Mouse (Mus musculus) stomach, postnatal 0 days (tissue): ENCODE data around the gene Arhgef38. TPM values are rescaled to one million over a fixed set of nuclear protein-coding genes. Genes with fewer than 3 reads are reported as not detected.

Source experiments
- ATAC-seq: fragments of 200-750 bp; cut with Nextera tagmentation; 2 replicates; pipeline ENCODE4 v1.8.0; 2017; ENCODE audit not compliant: low FRiP score, low TSS enrichment
- DNase-seq: peaks from one replicate; pipeline ENCODE4 v3.0.0-alpha.2; 2016; ENCODE audit warnings: low spot score
- H3K27ac ChIP-seq: fragments of 300-500 bp; sonication (generic); replicated peaks from 2 replicates; pipeline ENCODE4 v1.5.1; 2014; ENCODE audit warnings: mild to moderate bottlenecking, control low read depth
- H3K27me3 ChIP-seq: fragments of 300-500 bp; sonication (generic); 2 replicates; pipeline ENCODE4 v1.6.1; 2014; ENCODE audit warnings: low read length; ENCODE audit not compliant: control insufficient read depth, insufficient read depth
- H3K36me3 ChIP-seq: fragments of 300-500 bp; sonication (generic); 2 replicates; pipeline ENCODE4 v1.6.1; 2014; ENCODE audit warnings: low read length, mixed read lengths; ENCODE audit not compliant: control insufficient read depth, insufficient read depth
- H3K4me1 ChIP-seq: fragments of 300-500 bp; sonication (generic); replicated peaks from 2 replicates; pipeline ENCODE4 v1.6.1; 2014; ENCODE audit warnings: antibody characterized with exemption; ENCODE audit not compliant: control insufficient read depth, insufficient read depth
- H3K4me2 ChIP-seq: fragments of 300-500 bp; sonication (generic); replicated peaks from 2 replicates; pipeline ENCODE4 v1.6.1; 2014; ENCODE audit warnings: low read depth, mild to moderate bottlenecking, control low read depth, moderate library complexity
- H3K4me3 ChIP-seq: fragments of 300-500 bp; sonication (generic); 2 replicates; pipeline ENCODE4 v1.5.1; 2014; ENCODE audit warnings: low read depth, low read length, control low read depth
- H3K9ac ChIP-seq: fragments of 300-500 bp; sonication (generic); 2 replicates; pipeline ENCODE4 v1.6.1; 2014; ENCODE audit warnings: mild to moderate bottlenecking, low read length, control low read depth, mixed read lengths
- H3K9me3 ChIP-seq: fragments of 300-500 bp; sonication (generic); 2 replicates; pipeline ENCODE4 v1.6.1; 2016; ENCODE audit warnings: low read length; ENCODE audit not compliant: control insufficient read depth
- CTCF ChIP-seq: IDR thresholded peaks from 2 replicates; pipeline ENCODE4 v1.5.1; 2016; ENCODE audit warnings: antibody characterized with exemption, low read depth, mild to moderate bottlenecking, moderate library complexity
- EP300 ChIP-seq: optimal IDR thresholded peaks from 2 replicates; pipeline ENCODE3; 2016; ENCODE audit warnings: antibody characterized with exemption
- WGBS: fragments of 180-500 bp; shearing (Covaris S2); extraction: QIAGEN DNeasy Blood & Tissue Kit; methylation state at CpG from one replicate; pipeline ENCODE4 v1.1.7; 2014; 5-methylcytosine and 5-hydroxymethylcytosine counted together
- polyA plus RNA-seq: library from polyadenylated mRNA; unstranded; fragments of >200 nt; fragmentation: Nextera tagmentation; extraction: Ambion mirVana; gene quantifications from 2 replicates; pipeline ENCODE4 v1.2.1, GENCODE M21; 2015

The Arhgef38 gene
- polyA plus RNA-seq, 1 experiment from 2014 or later = 0.53 TPM

GRCm38 (mm10) chr3:133163174-133163573 is 71.6 kb downstream of the Arhgef38 start:
- 68% methylated on average over 7 of the region's 7 CpGs for WGBS
- H3K9me3 ChIP-seq = no peaks in the 10 kb centered on the region
- H3K4me2 ChIP-seq = no peak overlapping the region
- DNase-seq (no peak), ATAC-seq (no peak)
- no peaks in the 10 kb centered on the region for H3K36me3 ChIP-seq
- 0 out of 2 replicates have a peak, but pooled peaks cover 3% of the 10 kb centered on the region for H3K4me1 ChIP-seq
- no peak for TF ChIP-seq EP300
- TF ChIP-seq CTCF = no peak
- no peak overlapping the region for H3K27ac ChIP-seq
- H3K9ac ChIP-seq = no peak overlapping the region
- H3K27me3 ChIP-seq = no peaks in the 10 kb centered on the region
- no peak overlapping the region for H3K4me3 ChIP-seq

- H3K27me3 ChIP-seq = no peaks in the 10 kb centered on the region
- H3K4me3 ChIP-seq = no peak overlapping the region
- no peak overlapping the region for H3K4me2 ChIP-seq
- H3K27ac ChIP-seq = no peak overlapping the region
- no peak for DNase-seq
- no peaks in the 10 kb centered on the region for H3K9me3 ChIP-seq
- no peak overlapping the region for H3K9ac ChIP-seq
- 0 out of 2 replicates have a peak, but pooled peaks cover 3% of the 10 kb centered on the region for H3K4me1 ChIP-seq
- H3K36me3 ChIP-seq = no peaks in the 10 kb centered on the region
- whole genome bisulfite sequencing = 95% methylated on average over 1 of the region's 1 CpGs
- TF ChIP-seq EP300 (no peak), CTCF (no peak)
- no peak for ATAC-seq
Observed at GRCm38 (mm10) chr3:133161407-133161806, 73.3 kb downstream of the Arhgef38 start.

GRCm38 (mm10) chr3:133158260-133158659 is 76.5 kb downstream of the Arhgef38 start:
- WGBS = 26% methylated on average over 5 of the region's 5 CpGs
- DNase-seq = peak; percentile 49
- Histone ChIP-seq H3K9me3 (no peaks in the 10 kb centered on the region), H3K4me1 (0 out of 2 replicates have a peak, but pooled peaks cover 3% of the 10 kb centered on the region), H3K4me3 (no peak overlapping the region), H3K27ac (no peak overlapping the region), H3K9ac (no peak overlapping the region), H3K27me3 (no peaks in the 10 kb centered on the region), H3K36me3 (no peaks in the 10 kb centered on the region), H3K4me2 (no peak overlapping the region)
- ATAC-seq = peak; percentile 92
- TF ChIP-seq EP300 (no peak), CTCF (no peak)

GRCm38 (mm10) chr3:133154683-133155082 is 80.1 kb downstream of the Arhgef38 start:
- no peak for ATAC-seq

GRCm38 (mm10) chr3:133153629-133154028 is 81.1 kb downstream of the Arhgef38 start:
- Histone ChIP-seq H3K9me3 (no peaks in the 10 kb centered on the region), H3K4me1 (no peaks in the 10 kb centered on the region), H3K4me3 (no peak overlapping the region), H3K27me3 (no peaks in the 10 kb centered on the region), H3K36me3 (no peaks in the 10 kb centered on the region), H3K9ac (no peak overlapping the region), H3K4me2 (no peak overlapping the region), H3K27ac (no peak overlapping the region)
- TF ChIP-seq EP300 (no peak), CTCF (no peak)
- no peak for DNase-seq
- ATAC-seq = no peak
- WGBS = 62% methylated on average over 6 of the region's 6 CpGs

More at GRCm38 (mm10) chr3:133154683-133155082, 80.1 kb downstream of the Arhgef38 start:
- Histone ChIP-seq H3K9me3 (no peaks in the 10 kb centered on the region), H3K9ac (no peak overlapping the region), H3K4me2 (no peak overlapping the region), H3K4me1 (0 out of 2 replicates have a peak, but pooled peaks cover 3% of the 10 kb centered on the region), H3K27me3 (no peaks in the 10 kb centered on the region), H3K27ac (no peak overlapping the region), H3K36me3 (no peaks in the 10 kb centered on the region), H3K4me3 (no peak overlapping the region)
- DNase-seq = no peak
- WGBS = 85% methylated on average over 8 of the region's 8 CpGs
- TF ChIP-seq CTCF (no peak), EP300 (no peak)

GRCm38 (mm10) chr3:133152831-133153230 is 81.9 kb downstream of the Arhgef38 start:
- 56% methylated on average over 1 of the region's 1 CpGs for WGBS
- Histone ChIP-seq H3K4me2 (no peak overlapping the region), H3K9me3 (no peaks in the 10 kb centered on the region), H3K27me3 (no peaks in the 10 kb centered on the region), H3K4me1 (no peaks in the 10 kb centered on the region), H3K4me3 (no peak overlapping the region), H3K9ac (no peak overlapping the region), H3K27ac (no peak overlapping the region), H3K36me3 (no peaks in the 10 kb centered on the region)
- no peak for DNase-seq
- TF ChIP-seq CTCF (no peak), EP300 (no peak)
- ATAC-seq = no peak
